Mouse (Mus musculus) lung, embryonic 14.5 days (tissue): ENCODE results near the gene Hddc3. TPM values are rescaled to one million over a fixed set of nuclear protein-coding genes. Genes with fewer than 3 reads are reported as not detected.

Source experiments
- ATAC-seq: fragments of 200-750 bp; cut with Nextera tagmentation; 2 replicates; pipeline ENCODE4 v1.8.0; 2017; ENCODE audit warnings: mild to moderate bottlenecking, moderate TSS enrichment, moderate library complexity; ENCODE audit not compliant: insufficient read depth
- DNase-seq: peaks from one replicate; pipeline ENCODE4 v3.0.0-alpha.2; 2015
- H3K27ac ChIP-seq: fragments of 300-500 bp; sonication (generic); 2 replicates; pipeline ENCODE4 v1.5.1; 2014; ENCODE audit warnings: low read depth, mild to moderate bottlenecking, moderate library complexity
- H3K27me3 ChIP-seq: fragments of 300-500 bp; sonication (generic); 2 replicates; pipeline ENCODE4 v1.6.1; 2014; ENCODE audit warnings: low read length, control low read depth; ENCODE audit not compliant: insufficient read depth
- H3K36me3 ChIP-seq: fragments of 300-500 bp; sonication (generic); 2 replicates; pipeline ENCODE4 v1.6.1; 2014; ENCODE audit warnings: control low read depth; ENCODE audit not compliant: insufficient read depth
- H3K4me1 ChIP-seq: fragments of 300-500 bp; sonication (generic); 2 replicates; pipeline ENCODE4 v1.6.1; 2014; ENCODE audit warnings: antibody characterized with exemption, control low read depth; ENCODE audit not compliant: insufficient read depth
- H3K4me2 ChIP-seq: fragments of 300-500 bp; sonication (generic); 2 replicates; pipeline ENCODE4 v1.6.1; 2014; ENCODE audit warnings: mild to moderate bottlenecking
- H3K4me3 ChIP-seq: fragments of 300-500 bp; sonication (generic); 2 replicates; pipeline ENCODE4 v1.5.1; 2014; ENCODE audit warnings: low read depth, low read length
- H3K9ac ChIP-seq: fragments of 300-500 bp; sonication (generic); 2 replicates; pipeline ENCODE4 v1.6.1; 2014
- H3K9me3 ChIP-seq: fragments of 300-500 bp; sonication (generic); 2 replicates; pipeline ENCODE4 v1.6.1; 2016; ENCODE audit warnings: low read depth, low read length, control low read depth
- CTCF ChIP-seq: IDR thresholded peaks from 2 replicates; pipeline ENCODE4 v1.5.1; 2016; ENCODE audit warnings: antibody characterized with exemption, low read depth
- WGBS: fragments of 180-500 bp; shearing (Covaris S2); extraction: QIAGEN DNeasy Blood & Tissue Kit; methylation state at CpG from one replicate; pipeline ENCODE4 v1.1.7; 2014; 5-methylcytosine and 5-hydroxymethylcytosine counted together
- polyA plus RNA-seq: library from polyadenylated mRNA; unstranded; fragments of >200 nt; fragmentation: Nextera tagmentation; extraction: Ambion mirVana; gene quantifications from 2 replicates; pipeline ENCODE4 v1.2.1, GENCODE M21; 2014

Gene Hddc3
- polyA plus RNA-seq, 1 experiment from 2014 or later: 17.9 TPM

DNA sequence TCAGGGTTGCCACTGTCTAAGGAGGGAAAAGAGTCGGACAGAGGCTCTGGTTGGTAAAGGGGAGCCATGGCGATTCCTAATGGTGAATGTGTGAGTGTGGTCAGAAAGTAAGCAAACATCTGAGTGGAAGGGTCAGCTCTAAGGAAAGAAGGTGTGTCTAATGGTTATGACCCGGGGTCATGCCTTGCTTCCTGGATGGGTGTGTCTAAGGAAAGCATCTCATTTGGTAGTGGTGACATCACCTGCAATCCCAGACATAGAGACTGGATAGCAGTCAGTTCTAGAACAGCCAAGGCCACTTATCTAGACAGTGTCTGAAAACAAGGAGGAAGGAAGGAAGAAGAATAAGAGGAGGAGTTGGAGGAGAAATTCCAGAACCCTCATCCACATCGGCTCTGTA lies 8.1 kb upstream of the Hddc3 start:
- 77% methylated on average over 4 of the region's 4 CpGs for WGBS
- H3K4me1 ChIP-seq: 0 out of 2 replicates have a peak, but pooled peaks cover 10% of the 10 kb centered on the region
- no peak overlapping the region for H3K9ac ChIP-seq

DNA sequence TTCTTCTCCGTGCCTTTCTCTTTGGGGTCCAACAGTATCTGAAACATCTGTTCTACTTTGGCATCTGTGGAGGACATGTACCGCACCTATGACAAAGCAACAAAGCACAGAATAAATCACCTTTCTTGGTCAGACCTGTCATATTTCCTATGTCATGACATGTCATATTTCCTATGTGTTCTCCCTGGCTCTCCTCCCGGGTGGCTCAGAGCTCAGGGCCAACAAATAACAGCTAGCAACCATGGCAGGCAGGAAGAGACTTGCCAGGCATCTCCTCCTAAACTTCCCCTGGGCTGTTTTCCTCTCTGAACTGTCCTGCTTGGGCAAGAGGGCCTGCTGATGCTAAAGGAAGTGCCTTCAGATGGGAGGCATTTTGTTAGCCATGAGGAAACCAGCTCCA lies 6.0 kb upstream of the Hddc3 start:
- ATAC-seq (no peak), DNase-seq (no peak)
- H3K4me3 ChIP-seq: no peak overlapping the region
- H3K9me3 ChIP-seq: no peaks in the 10 kb centered on the region
- H3K27ac ChIP-seq: no peak overlapping the region
- 0 out of 2 replicates have a peak, but pooled peaks cover 10% of the 10 kb centered on the region for H3K4me1 ChIP-seq
- no peak overlapping the region for H3K4me2 ChIP-seq
- H3K36me3 ChIP-seq: peaks cover 59% of the 10 kb centered on the region
- no peak for TF ChIP-seq CTCF
- 87% methylated on average over 3 of the region's 3 CpGs for WGBS
- no peak overlapping the region for H3K9ac ChIP-seq
- H3K27me3 ChIP-seq: no peaks in the 10 kb centered on the region

More for the DNA sequence above, 8.1 kb upstream of the Hddc3 start:
- no peak for DNase-seq
- H3K4me3 ChIP-seq: no peak overlapping the region
- no peak overlapping the region for H3K4me2 ChIP-seq
- no peak for ATAC-seq
- H3K27ac ChIP-seq: no peak overlapping the region
- H3K27me3 ChIP-seq: no peaks in the 10 kb centered on the region
- H3K36me3 ChIP-seq: peaks cover 79% of the 10 kb centered on the region
- no peak for TF ChIP-seq CTCF
- no peaks in the 10 kb centered on the region for H3K9me3 ChIP-seq

DNA sequence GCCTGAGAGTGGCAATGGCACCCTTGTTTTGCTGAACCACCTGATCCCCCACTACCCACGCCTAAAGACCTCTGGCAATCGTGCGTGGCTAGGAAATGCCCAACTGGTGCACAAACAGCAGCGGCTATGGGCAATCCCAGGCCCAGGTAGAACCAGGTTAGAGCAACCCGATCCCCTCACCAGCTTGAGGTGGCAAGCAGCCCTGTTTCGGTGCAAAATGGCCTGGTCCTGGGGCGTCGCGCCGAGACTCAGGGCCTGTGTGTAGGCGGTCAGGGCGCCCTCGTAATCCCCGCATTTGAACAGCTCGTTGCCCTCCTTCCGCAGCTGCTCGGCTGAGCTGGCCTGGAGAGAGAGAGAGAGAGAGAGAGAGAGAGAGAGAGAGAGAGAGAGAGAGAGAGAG lies 3.5 kb upstream of the Hddc3 start:
- ATAC-seq: no peak
- TF ChIP-seq CTCF: no peak

DNA sequence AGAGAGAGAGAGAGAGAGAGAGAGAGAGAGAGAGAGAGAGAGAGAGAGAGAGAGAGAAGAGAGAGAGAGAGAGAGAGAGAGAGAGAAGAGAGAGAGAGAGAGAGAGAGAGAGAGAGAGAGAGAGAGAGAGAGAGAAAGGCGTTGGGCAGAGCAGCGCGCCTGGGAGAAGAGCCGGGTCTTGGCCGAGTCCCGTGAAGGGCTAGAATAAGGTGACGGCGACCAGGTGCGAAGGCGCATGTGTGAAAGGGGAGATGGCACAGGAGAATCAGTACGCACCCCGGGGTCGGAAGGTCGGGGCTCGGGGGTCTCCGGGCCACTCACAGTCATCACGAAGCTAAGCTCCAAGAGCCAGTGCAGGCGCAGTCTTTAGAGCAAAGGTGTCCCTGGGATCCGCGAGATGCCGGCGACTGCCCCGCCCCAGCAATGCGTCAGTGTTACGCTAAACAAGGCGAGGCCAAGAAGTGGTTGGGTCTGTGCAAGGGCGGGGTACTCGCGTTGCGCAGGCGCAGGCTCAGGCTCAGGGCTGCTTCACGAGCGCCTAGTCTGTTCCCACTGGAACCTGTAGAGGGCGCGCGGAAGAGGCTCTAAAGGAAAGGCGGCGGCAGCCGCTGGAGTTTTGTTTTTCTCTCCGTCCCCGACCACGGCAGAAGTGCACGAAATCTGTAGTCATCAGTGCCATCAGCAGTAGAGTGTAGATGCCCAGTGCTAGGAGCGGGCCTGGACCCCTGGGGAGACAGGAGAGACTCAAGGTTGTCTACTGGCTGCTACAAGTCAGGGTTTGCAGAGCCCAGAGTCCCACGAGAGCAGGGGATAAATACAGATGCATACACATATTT lies 2.9 kb upstream of the Hddc3 start:
- DNase-seq (peak; percentile 100), ATAC-seq (peak; percentile 98)
- Histone ChIP-seq H3K9me3 (no peaks in the 10 kb centered on the region), H3K9ac (peak overlapping the region; percentile 66), H3K4me1 (0 out of 2 replicates have a peak, but pooled peaks cover 13% of the 10 kb centered on the region), H3K4me3 (peak overlapping the region; percentile 62), H3K4me2 (peak overlapping the region; percentile 86), H3K27me3 (no peaks in the 10 kb centered on the region), H3K36me3 (peaks cover 28% of the 10 kb centered on the region), H3K27ac (peak overlapping the region; percentile 92)
- peak; percentile 89 for TF ChIP-seq CTCF
- WGBS: under 1% methylated on average over 45 of the region's 45 CpGs

More for the DNA sequence above, 3.5 kb upstream of the Hddc3 start:
- no peaks in the 10 kb centered on the region for H3K9me3 ChIP-seq
- H3K4me1 ChIP-seq: 0 out of 2 replicates have a peak, but pooled peaks cover 13% of the 10 kb centered on the region
- peak overlapping the region; percentile 86 for H3K4me2 ChIP-seq
- no peaks in the 10 kb centered on the region for H3K27me3 ChIP-seq
- peaks cover 34% of the 10 kb centered on the region for H3K36me3 ChIP-seq
- no peak overlapping the region for H3K27ac ChIP-seq
- H3K4me3 ChIP-seq: peak overlapping the region; percentile 62
- H3K9ac ChIP-seq: peak overlapping the region; percentile 68
- peak; percentile 59 for DNase-seq
- WGBS: 6% methylated on average over 17 of the region's 17 CpGs

DNA sequence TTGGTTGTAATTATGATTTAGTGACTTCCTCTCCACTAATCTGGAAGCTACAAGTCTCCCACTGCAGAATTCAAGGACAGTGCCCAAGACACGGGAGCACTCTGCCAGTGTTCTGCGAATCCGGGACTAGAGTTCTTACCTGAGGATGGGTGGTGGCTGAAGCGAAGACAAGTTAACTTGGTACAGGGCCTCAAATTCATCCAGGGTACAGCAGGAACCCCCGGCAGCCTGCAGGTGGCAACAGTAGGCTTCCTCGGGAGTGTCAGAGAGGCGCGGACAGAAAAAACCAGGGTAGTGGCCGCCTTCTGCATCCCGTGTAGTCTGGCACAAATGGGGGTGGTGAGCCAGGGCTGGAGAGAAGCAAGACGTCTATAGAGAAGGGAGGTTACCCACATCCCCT lies 2.1 kb upstream of the Hddc3 start, which contains the start of gene Unc45a:
Gene Unc45a, minus strand, starts transcription at position 213 of the 400 bp plus-strand sequence.
- Histone ChIP-seq H3K36me3 (peaks cover 20% of the 10 kb centered on the region), H3K27ac (peak within 1 kb of the TSS; percentile 92), H3K9ac (peak within 1 kb of the TSS; percentile 66), H3K4me3 (peak within 1 kb of the TSS; percentile 62), H3K4me2 (peak within 1 kb of the TSS; percentile 86), H3K9me3 (no peaks in the 10 kb centered on the region), H3K27me3 (no peaks in the 10 kb centered on the region), H3K4me1 (0 out of 2 replicates have a peak, but pooled peaks cover 13% of the 10 kb centered on the region)
- ATAC-seq (peak; percentile 60), DNase-seq (peak; percentile 87)
- 2% methylated on average over 11 of the region's 11 CpGs for WGBS
- peak; percentile 79 for TF ChIP-seq CTCF

DNA sequence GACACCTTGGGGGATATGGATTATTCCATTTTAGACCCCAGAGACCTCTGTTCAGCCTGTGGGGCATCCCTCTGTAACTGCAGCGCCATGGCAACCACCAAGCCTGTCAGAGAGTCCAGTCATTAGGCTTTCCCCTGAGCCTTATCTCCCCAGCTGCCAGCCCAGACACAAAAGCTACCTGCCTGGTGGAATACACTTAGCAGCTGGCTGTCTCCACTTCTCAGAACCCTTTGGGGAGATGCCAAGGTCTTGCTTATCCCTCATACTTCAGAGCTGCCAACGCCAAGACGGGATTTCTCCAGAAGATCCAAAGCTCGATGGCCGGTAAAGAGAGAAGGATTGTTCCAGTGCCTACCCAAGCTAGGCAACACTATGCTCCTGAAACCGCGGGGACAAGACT lies 1.1 kb upstream of the Hddc3 start:
- no peak for TF ChIP-seq CTCF
- Histone ChIP-seq H3K27me3 (no peaks in the 10 kb centered on the region), H3K9me3 (no peaks in the 10 kb centered on the region), H3K9ac (no peak overlapping the region), H3K4me1 (peaks cover 15% of the 10 kb centered on the region; the same call in 1 of the 2 replicates), H3K36me3 (peaks cover 10% of the 10 kb centered on the region; the same call in 1 of the 2 replicates), H3K4me2 (no peak overlapping the region), H3K4me3 (no peak overlapping the region), H3K27ac (no peak overlapping the region)
- ATAC-seq: no peak
- 71% methylated on average over 7 of the region's 7 CpGs for WGBS
- DNase-seq: no peak
